Mouse (Mus musculus): ENCODE data around the gene Ddc. TPM values are rescaled to one million over a fixed set of nuclear protein-coding genes. Genes with fewer than 3 reads are reported as not detected.

Gene Ddc
- 1 to 10 TPM; 5.4 TPM for total RNA-seq (2021)

DNA sequence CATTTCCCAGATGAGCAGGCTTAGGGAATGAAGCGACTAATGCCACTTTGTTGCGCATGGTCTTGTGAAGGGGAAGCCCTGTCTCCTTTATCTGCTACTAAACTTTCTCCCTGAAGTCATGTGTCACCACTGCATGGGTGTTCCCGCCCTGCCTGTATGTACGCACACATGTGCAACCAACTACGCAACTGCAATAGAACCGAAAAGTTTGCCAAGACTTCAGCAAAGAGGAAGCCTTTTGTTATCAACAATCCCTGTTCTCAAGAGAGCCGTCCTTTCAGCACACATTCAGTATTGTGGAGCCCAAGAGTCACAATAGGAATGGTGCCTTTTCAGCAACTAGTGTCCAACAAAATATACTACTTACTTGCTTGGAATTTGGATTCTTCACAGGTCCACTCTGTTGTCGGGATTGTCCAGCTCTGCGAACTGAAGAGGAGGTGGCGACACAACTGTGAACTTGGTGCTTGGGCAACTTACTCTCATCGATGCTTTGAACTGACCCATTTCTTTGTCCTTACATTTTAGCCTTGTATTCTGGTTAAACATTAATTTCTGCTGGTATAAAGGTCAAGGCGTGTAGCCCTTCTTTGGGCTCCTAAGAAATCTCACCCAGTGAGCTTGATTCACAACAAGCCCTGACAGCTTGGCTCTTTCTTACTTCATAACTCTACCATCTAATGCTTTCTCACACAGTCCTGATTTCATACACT, at the start of gene Ddc:
Ddc (minus strand) TSS at position 500 of the 713 bp plus-strand sequence.
- DNase-seq (ENCODE audit: low spot score in 2 of 2) = no peak
- intact Hi-C loops (cut with DNase I) = no loop called here

DNA sequence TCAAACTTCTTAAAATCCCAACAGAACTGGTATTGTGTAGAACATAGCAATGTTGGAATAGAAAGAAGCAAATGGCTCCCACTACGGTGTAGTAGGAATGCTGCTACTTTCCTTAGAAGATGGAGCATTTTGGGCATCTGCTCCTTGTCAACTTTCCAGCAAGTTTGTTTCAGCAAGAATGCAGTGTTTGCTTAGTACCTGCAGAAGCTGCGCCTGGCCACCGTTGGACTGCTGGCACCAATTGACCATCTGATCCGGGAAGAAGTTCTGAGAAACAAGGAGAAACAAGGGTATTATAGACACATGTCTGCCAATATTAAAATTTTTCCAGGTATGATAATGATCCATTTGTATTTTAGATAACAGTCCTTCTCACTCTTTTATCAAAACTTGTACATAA, 47.8 kb upstream of the Ddc start:
- no peak for DNase-seq (ENCODE audit: low spot score in 2 of 2)
- intact Hi-C loops (cut with DNase I) = no loop called here

DNA sequence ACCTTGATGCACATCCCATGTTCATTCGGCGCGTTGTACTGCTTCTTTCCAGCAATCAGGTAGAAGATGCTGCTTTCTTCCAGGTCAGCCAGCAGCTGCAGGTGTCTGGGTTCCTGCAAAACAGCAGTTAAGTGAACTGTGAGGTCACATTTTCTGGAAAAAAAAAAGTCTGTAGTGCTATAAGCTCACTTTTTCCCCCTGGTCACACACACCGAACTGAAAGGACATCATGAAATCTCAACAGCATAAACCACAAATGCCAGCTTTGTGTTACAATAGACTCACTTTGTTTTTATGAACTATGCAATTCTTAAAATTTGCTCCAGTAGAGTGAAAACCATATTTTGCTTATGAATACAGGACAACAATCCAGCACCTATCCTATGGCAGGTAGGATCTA, 46.9 kb upstream of the Ddc start:
- intact Hi-C loops (cut with DNase I) = no loop called here
- DNase-seq (ENCODE audit: low spot score in 2 of 2) = no peak

DNA sequence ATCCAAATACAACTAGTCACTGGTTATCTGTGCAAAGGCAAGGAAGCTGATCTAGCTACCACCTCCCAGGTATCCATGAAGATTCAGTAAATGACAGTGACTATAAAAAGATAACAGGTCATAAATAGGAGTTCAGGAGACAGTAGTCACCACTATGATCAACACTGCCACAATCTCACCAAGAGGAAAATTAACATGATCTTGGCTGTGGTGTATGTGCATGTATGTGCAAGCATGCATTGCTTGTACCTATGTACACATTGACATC, 46.1 kb upstream of the Ddc start:
- intact Hi-C loops (cut with DNase I) = no loop called here
- DNase-seq (ENCODE audit: low spot score in 2 of 2) = no peak

DNA sequence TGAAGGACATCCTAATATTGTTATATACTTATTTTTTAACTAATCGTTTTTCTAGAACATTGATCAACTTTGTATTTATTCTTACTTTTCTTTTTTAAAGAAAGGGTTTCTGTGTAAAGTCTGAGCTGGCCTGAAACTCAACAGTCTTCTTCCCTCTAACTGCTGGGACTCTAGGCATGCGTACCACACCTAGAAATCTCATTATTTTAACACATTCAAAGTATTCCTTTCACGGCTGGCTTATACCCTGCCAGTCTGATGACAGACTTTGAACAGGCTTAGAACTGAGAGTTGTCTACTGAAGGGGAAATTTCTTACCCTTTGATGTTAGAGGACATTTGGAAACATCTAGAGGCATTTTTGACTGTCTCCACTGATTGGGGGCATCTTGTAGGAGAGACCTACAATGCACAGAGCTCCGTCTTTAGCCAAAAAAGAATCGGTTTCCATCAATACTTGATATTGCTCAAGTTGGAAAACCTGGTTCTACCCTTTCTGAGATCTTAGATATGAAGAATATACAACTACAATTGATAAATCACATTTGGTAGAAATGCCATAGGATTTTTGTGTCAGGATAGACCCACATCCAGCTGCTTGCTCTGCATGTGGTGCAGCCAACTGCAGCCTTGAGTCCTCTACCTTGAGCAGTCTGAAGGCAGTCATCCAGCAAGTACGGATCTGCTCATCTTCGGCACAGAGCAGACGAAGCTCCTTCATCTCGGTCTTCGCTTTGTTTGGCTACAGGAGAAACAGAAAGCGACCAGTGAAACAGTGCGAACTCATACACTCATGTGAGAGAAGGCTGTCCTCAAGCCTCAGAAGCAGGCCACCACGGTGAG, 45.5 kb upstream of the Ddc start:
- DNase-seq (ENCODE audit: low spot score in 2 of 2) = no peak
- intact Hi-C loops (cut with DNase I) = no loop called here

DNA sequence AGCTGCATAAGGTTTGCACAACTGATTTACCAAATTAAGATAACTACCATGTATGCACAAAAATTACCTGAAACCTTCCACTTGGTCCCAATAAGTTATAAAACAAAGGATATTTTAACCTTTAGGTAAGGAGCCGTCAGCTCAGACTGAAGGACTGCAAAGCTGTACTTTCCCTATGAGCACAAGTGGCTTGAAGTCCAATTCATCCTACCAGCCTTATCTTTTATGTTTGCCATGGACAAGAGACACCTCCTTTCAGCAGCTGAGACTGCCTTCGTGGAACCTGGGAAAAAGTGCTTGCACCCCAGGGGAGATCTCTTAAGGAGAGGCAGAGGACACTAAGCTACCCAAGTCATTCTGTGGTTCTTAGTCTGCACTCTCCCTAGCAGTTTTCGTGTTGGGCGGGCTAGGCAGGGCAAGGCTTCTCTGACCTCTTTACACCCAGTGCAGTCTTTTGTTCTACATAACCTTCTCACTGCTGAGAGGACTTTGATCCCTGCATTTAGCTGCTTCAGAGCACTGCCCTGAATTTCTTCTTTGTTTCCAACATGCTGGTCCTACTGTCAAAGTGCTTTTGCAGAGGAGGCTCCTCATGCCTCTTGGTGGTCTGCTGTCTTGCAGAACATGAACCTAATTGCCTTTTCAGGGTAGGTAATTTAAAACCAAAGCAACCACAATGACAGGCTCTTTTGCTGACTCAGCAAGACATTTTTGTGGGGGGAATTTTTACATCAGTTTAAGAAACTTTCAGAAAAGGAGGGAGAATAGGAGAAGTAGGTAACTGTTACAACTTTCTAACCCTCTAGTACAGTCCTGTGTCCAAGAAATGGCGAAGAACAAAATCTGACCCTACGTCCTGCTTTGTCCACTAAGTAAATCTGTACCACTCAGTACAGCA, 44.6 kb upstream of the Ddc start:
- DNase-seq (ENCODE audit: low spot score in 2 of 2) = no peak
- intact Hi-C loops (cut with DNase I) = no loop called here

DNA sequence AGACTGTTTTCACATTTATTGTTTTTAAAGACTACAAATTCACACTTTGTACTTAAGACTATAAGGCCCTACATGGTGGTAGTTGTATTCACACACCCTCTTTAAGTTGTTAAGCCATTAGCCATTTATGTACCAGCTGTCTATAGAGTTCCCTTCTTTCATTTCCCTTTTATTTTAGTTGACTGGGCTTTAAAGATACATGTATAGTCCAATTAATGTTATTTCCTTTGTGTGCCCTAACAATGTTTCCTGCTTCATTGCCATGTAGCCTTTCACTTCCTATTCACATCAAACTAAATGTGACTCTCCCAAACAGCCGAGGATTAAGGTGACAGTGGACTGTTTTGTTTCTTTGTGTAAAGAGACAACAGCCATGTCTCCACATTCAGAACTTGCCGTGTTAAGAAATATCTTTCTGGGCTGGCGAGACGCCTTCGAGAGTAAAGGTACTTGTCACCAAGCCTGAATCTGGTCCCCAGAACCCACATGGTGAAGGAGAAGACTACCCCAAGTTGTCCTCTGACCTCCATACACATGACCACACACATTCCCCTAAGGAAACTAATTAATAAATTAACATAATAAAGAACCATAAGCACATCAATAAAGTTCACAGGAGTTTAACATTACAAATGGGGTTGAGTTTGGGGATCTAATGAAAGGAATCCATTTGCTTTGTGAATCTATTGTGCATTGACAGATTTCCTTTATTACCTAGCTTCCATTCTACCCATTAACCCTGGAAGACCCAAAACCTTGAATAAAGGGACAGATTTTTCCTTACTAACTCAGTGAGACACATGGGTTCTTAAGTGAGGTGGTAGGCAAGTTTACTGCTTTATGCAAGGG, 43.1 kb upstream of the Ddc start:
- intact Hi-C loops (cut with DNase I) = no loop called here
- no peak for DNase-seq (ENCODE audit: low spot score in 2 of 2)

DNA sequence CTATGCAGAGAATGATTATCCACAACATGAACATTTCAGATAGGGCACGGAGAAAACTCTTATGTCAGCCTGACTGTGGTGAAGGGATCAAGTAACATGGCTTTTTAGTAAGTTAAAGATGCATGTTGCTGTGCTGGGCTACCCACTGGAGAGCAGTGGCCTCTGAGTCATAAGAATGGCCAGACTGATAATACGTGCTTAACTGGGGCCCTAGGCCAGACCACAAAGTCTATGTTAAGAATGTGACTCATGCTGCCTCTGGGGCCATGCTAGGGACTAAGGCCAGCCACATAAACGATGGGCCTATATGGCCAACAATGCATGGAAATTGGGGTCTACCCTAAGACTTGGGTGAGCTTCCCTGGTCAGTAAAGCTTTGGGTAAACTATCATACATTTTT, 41.7 kb upstream of the Ddc start:
- DNase-seq (ENCODE audit: low spot score in 2 of 2) = no peak
- intact Hi-C loops (cut with DNase I) = no loop called here

DNA sequence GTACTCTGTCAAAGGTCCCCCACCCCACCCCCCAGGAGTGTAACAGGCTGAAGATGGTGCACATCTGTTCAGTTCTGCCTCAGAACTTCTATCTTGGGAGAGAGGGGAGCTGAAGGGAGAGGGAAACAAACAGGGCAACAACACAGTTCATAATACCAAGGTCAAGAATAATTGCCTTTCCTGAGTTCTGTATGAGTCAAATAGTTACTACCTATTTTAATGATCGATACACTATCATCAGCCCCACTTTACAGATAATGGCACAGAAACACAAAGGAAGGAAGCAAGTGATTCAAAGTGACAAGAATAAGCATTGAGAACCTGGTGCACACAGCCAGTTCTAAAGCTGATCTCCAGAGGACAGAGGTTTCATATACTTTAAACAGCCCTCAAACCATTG, 40.6 kb upstream of the Ddc start:
- no peak for DNase-seq (ENCODE audit: low spot score in 2 of 2)
- intact Hi-C loops (cut with DNase I) = no loop called here

DNA sequence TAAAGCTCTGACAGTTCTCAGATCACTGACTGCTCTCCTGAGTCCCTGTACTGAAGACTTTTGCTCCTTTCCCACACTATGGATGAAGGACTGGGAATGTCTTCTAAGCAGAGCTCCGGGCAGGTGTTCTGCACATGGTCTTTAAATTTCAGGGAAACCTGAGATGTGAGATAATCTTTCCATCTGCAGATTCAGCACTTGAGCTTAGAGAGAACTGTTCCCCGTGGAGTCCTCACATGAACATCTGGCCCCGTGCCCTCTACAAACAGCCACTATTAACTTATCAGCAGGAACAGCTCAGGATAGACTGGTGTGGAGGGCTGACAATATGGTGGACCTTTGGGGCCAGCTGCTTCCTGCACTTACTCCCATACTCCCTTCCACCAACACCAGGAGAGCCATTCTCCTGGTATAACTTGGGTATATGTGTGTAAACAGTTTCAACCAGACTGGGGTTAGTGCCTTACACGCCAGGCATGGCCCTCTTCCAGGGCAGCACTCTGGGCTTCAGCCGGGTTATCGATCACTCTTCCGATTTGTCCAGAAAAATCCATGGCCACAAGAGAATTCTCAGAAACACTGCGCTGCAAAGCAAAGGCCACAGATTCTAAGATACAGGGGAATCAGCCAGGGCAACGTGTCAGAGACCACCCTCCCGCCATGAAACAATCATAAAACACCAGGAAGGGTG, 39.5 kb upstream of the Ddc start:
- intact Hi-C loops (cut with DNase I) = no loop called here
- no peak for DNase-seq (ENCODE audit: low spot score in 2 of 2)

DNA sequence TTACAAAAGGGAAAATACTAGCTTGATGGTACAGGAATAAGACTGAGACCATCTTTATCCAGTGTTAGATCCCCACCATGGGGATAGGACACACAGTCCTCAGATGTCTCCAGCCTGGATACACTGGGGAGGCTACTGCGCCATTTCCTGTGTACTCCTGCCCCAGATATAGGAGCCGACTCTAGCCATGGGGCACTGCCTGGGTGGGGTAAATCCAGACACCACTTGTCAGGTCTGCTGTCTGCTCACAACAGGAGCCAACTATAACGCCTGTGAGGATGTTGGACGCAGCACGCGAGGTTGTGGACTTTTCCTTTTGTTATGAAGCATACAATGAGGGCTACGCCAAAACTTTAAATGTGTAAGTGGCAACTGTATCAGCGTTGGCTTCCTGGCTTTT, 36.9 kb upstream of the Ddc start:
- DNase-seq (ENCODE audit: low spot score in 2 of 2) = no peak
- intact Hi-C loops (cut with DNase I) = no loop called here

DNA sequence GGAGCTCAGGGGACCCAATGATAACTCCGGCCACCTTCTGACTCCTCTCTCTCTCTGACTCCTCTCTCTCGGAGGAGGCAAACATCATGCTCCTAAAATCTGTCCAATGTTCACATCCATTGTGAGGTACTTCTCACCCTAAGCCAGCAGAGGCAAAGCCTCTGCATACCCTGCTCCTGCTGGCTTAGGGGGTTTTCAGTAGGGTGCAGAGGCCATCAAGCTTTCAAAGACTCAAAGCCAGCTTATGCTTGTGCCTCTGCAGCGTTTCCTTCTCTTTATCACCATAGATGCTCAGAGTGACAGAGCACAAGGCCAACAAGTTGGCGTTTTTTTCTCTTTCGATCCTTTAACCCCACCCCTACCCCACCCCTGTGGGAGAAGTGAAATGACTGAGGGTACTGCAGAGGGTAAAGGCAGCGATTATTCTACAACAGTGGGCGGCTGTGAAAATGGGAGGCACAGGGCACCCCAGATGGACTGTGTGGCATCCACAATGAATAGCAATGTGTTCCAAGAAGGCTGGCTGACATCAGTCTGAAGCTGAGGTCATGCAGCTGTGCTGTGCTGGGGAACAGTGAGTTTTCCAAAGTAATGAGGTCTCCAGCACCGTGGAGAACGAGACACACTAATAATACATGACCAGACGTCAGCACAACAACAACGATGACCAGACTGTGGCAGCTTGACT, 34.3 kb upstream of the Ddc start:
- intact Hi-C loops (cut with DNase I) = no loop called here
- no peak for DNase-seq (ENCODE audit: low spot score in 2 of 2)

DNA sequence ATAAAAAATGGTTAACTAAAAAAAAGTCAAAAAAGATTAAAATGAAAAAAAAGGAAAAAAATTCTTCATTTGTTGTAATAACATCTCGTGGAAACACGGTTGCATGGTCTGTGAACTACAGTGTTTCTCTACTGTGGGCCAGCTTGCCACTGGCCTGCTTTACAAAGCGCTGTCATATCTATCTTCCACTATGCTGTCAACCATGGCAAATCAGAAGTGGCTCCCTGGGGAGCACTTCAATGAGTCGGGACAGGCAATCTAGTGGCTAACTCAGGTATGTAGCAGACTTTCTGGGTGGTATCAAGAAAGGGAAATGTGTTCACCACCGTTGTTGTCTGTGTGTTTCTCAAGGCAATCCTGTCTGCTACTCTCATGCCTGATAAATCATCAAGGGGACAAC, 33.7 kb upstream of the Ddc start:
- intact Hi-C loops (cut with DNase I) = no loop called here
- no peak for DNase-seq (ENCODE audit: low spot score in 2 of 2)

DNA sequence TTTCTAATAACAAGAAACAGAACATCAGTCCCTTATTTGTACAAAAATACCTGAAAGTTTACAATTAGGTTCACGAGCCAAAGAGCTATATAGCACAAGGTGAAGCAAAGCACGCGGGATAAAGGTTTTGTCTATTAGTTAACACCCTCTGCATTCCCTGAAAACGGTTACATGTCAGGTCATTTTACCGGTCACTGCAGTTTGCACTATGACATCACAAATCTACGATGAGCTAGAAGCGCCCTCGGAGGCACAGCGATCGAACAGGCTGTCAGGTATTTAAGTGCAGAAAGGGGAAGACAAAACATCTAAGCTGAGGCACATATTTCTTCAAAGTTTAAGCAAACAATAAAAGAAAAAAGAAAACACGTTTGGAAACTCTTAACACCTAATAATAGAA, 32.6 kb upstream of the Ddc start:
- intact Hi-C loops (cut with DNase I) = no loop called here
- no peak for DNase-seq (ENCODE audit: low spot score in 2 of 2)

DNA sequence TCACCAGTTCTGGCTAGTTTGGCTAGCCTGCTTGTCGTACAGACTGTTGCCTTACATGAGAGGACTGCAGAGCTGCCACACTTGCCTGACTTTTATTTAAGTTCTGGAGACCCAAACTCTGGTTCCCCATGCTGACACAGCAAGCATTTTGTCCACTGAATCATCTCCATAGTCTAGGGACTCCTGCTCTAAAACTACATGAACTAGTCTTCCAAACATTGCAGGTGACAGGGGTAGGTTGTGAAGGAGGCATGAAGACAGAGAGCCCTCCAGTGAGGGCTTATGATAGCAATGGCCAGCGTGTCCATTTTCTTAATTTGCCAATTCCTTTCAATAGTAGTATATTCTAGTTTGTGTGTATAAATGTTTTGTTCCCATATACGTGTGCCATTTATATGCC, 31.1 kb upstream of the Ddc start:
- intact Hi-C loops (cut with DNase I) = no loop called here
- no peak for DNase-seq (ENCODE audit: low spot score in 2 of 2)

DNA sequence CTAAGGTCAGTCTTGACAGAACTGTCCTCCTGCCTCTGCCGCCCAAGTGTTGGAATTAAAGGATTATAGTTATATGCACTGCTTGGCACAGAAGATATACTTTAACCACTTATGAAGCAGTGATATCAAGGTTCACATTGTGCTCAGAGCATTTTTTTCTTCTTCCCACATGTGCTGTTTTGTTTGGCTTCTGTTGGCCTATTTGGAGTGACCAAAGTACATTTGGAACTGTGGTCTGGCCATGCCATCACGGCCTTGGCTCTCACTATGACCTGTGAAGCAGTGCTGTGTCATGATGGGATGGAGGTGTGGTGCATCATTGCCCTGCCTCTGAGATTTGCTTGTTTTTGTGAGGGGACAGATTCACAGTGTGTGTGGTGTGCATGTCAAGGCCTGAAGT, 30.6 kb upstream of the Ddc start:
- no peak for DNase-seq (ENCODE audit: low spot score in 2 of 2)

DNA sequence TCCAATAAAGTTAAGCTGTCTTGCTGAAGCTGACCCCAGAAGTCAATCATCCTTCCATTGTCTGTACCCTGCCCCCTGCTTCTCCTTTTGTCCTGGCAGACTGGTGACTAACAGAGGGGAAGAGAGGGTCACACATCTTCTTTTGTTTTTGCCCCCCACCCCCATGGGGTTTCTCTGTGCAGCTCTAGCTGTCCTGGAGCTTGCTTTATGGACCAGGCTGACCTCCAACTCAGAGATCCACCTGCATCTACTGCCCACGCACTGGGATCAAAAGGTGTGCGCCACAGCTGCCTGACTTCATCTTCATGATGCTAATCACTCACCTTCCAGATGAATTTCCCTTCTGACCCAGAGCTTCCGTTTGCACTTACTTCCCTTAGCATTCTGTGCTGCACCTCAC, 26.0 kb upstream of the Ddc start:
- no peak for DNase-seq (ENCODE audit: low spot score in 2 of 2)

More for the DNA sequence above, 30.6 kb upstream of the Ddc start:
- intact Hi-C loops (cut with DNase I) = no loop called here

DNA sequence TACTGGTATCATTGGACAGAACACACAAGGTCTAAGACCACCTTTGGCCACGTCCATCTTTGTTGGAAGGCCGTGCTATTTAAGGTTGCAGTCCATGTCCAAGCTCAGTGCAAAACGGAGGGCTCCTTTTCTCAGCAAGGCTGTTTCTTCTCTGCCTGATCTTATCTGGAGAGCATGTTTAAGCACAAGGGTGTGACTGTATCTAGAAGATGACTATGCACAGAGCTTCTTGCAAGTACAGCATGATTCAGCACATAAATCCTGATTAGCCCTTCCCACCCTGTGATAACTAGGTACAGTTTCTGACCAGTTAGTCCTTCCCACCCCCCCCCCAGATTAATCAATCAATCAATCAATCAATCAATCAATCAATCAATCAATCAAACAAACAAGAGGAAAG, 25.4 kb upstream of the Ddc start:
- DNase-seq (ENCODE audit: low spot score in 2 of 2) = no peak
- intact Hi-C loops (cut with DNase I) = no loop called here

More for the DNA sequence above, 26.0 kb upstream of the Ddc start:
- intact Hi-C loops (cut with DNase I) = no loop called here

DNA sequence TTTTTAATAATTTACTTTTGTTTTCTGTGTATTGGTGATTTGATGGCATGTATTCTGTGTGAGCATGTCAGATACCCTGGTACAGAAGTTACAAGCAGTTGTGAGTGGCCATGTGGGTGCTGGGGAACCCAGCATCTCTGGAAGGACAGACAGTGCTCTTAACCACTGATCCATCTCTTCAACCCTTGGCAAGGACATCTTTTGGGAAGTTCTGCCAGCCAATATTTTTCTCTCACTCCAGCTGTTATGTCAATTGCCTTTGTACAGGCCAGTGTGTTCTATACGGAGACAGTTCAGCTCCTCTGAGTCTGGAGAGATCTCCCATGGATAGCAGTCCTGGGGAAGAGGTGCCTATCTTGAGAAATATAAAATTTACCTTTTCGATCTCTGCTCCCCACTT, 24.2 kb upstream of the Ddc start:
- intact Hi-C loops (cut with DNase I) = no loop called here
- no peak for DNase-seq (ENCODE audit: low spot score in 2 of 2)

All from left cerebral cortex, postnatal 36 days (tissue).